Mouse (Mus musculus): ENCODE data around the gene Fkbp6. TPM values are rescaled to one million over a fixed set of nuclear protein-coding genes. Genes with fewer than 3 reads are reported as not detected.

The Fkbp6 gene
- total and polyA plus RNA-seq, 2 experiments from 2014 or later, result not detected

- DNase-seq (ENCODE audit: low spot score), result no peak
- Histone ChIP-seq H3K4me2 (ENCODE audit: low read depth, low read length) (no peak overlapping the region), H3K4me1 (ENCODE audit: control insufficient read depth, insufficient read depth) (peaks cover 17% of the 10 kb centered on the region), H3K36me3 (replicated peaks; ENCODE audit: control insufficient read depth, insufficient read depth, low read length) (peaks cover 84% of the 10 kb centered on the region), H3K9ac (replicated peaks; ENCODE audit: low read depth, low read length) (no peak overlapping the region), H3K27ac (ENCODE audit: low read depth) (no peak overlapping the region), H3K4me3 (ENCODE audit: low read depth, low read length) (no peak overlapping the region), H3K9me3 (replicated peaks; ENCODE audit: control insufficient read depth, low read length) (no peaks in the 10 kb centered on the region), H3K27me3 (ENCODE audit: control insufficient read depth, insufficient read depth, low read length) (no peaks in the 10 kb centered on the region)
- TF ChIP-seq EP300 (IDR thresholded peaks at IDR 0.05; ENCODE audit: low read depth), result no peak
- TF ChIP-seq CTCF (IDR thresholded peaks at IDR 0.05; ENCODE audit: low read depth), result no peak
- no peak for ATAC-seq (ENCODE audit: insufficient read depth, low read depth)
- 100% methylated on average over 1 of the region's 1 CpGs for WGBS
Measured at GRCm38 (mm10) chr5:135243166-135243565, 106.7 kb downstream of the Fkbp6 start.

GRCm38 (mm10) chr5:135242608-135243007 is 107.2 kb downstream of the Fkbp6 start:
- Histone ChIP-seq H3K4me1 (ENCODE audit: control insufficient read depth, insufficient read depth) (peaks cover 17% of the 10 kb centered on the region), H3K9me3 (replicated peaks; ENCODE audit: control insufficient read depth, low read length) (no peaks in the 10 kb centered on the region), H3K27ac (ENCODE audit: low read depth) (no peak overlapping the region), H3K4me2 (ENCODE audit: low read depth, low read length) (no peak overlapping the region), H3K4me3 (ENCODE audit: low read depth, low read length) (no peak overlapping the region), H3K9ac (replicated peaks; ENCODE audit: low read depth, low read length) (0 out of 2 replicates have a peak overlapping the region, but pooled peaks have one; percentile 3), H3K36me3 (replicated peaks; ENCODE audit: control insufficient read depth, insufficient read depth, low read length) (peaks cover 90% of the 10 kb centered on the region), H3K27me3 (ENCODE audit: control insufficient read depth, insufficient read depth, low read length) (no peaks in the 10 kb centered on the region)
- DNase-seq (ENCODE audit: low spot score) (no peak), ATAC-seq (ENCODE audit: insufficient read depth, low read depth) (no peak)
- 33% methylated on average over 3 of the region's 3 CpGs for WGBS
- TF ChIP-seq EP300 (IDR thresholded peaks at IDR 0.05; ENCODE audit: low read depth) (no peak), CTCF (IDR thresholded peaks at IDR 0.05; ENCODE audit: low read depth) (no peak)

GRCm38 (mm10) chr5:135242136-135242535 is 107.7 kb downstream of the Fkbp6 start:
- Histone ChIP-seq H3K36me3 (replicated peaks; ENCODE audit: control insufficient read depth, insufficient read depth, low read length) (peaks cover 94% of the 10 kb centered on the region), H3K4me3 (ENCODE audit: low read depth, low read length) (no peak overlapping the region), H3K27ac (ENCODE audit: low read depth) (peak overlapping the region; percentile 75), H3K4me1 (ENCODE audit: control insufficient read depth, insufficient read depth) (peaks cover 17% of the 10 kb centered on the region), H3K9ac (replicated peaks; ENCODE audit: low read depth, low read length) (0 out of 2 replicates have a peak overlapping the region, but pooled peaks have one; percentile 3), H3K4me2 (ENCODE audit: low read depth, low read length) (no peak overlapping the region), H3K9me3 (replicated peaks; ENCODE audit: control insufficient read depth, low read length) (no peaks in the 10 kb centered on the region), H3K27me3 (ENCODE audit: control insufficient read depth, insufficient read depth, low read length) (no peaks in the 10 kb centered on the region)
- ATAC-seq (ENCODE audit: insufficient read depth, low read depth), result no peak
- WGBS, result 58% methylated on average over 12 of the region's 12 CpGs
- no peak for DNase-seq (ENCODE audit: low spot score)
- TF ChIP-seq CTCF (IDR thresholded peaks at IDR 0.05; ENCODE audit: low read depth) (no peak), EP300 (IDR thresholded peaks at IDR 0.05; ENCODE audit: low read depth) (no peak)

Small RNAs within 50 kb of the gene (microRNA-seq; reads per million reads assigned to microRNA genes)
- gene Mir7033, result 1.1 reads per million

Other genes with a start within 250 kb of the Fkbp6 start
- 30.0 and 66.2 TPM in 2 replicates for gene Tbl2, start 200.4 kb downstream of the Fkbp6 start, total RNA-seq (2014; rRNA removed; ENCODE audit: low replicate concordance)
- gene Tbl2, start 200.4 kb downstream of the Fkbp6 start, polyA plus RNA-seq (2015; fragmentation: Nextera tagmentation; extraction: Ambion mirVana), result 10.4 and 11.3 TPM in 2 replicates
- 10.6 and 23.2 TPM in 2 replicates for gene Bcl7b, start 181.8 kb downstream of the Fkbp6 start, total RNA-seq (2014; rRNA removed; ENCODE audit: low replicate concordance)
- 51.8 and 54.5 TPM in 2 replicates for gene Bcl7b, start 181.8 kb downstream of the Fkbp6 start, polyA plus RNA-seq (2015; fragmentation: Nextera tagmentation; extraction: Ambion mirVana)
- 21.3 and 30.0 TPM in 2 replicates for gene Baz1b, start 162.8 kb downstream of the Fkbp6 start, total RNA-seq (2014; rRNA removed; ENCODE audit: low replicate concordance)
- 11.9 and 13.1 TPM in 2 replicates for gene Baz1b, start 162.8 kb downstream of the Fkbp6 start, polyA plus RNA-seq (2015; fragmentation: Nextera tagmentation; extraction: Ambion mirVana)
- 3.3 and 7.4 TPM in 2 replicates for gene Fzd9, start 98.8 kb downstream of the Fkbp6 start, total RNA-seq (2014; rRNA removed; ENCODE audit: low replicate concordance)
- gene Fzd9, start 98.8 kb downstream of the Fkbp6 start, polyA plus RNA-seq (2015; fragmentation: Nextera tagmentation; extraction: Ambion mirVana), result 1.8 and 2.4 TPM in 2 replicates
- not detected in 2 replicates for gene Trim50, start 3.3 kb upstream of the Fkbp6 start, total RNA-seq (2014; rRNA removed; ENCODE audit: low replicate concordance)
- not detected in 2 replicates for gene Trim50, start 3.3 kb upstream of the Fkbp6 start, polyA plus RNA-seq (2015; fragmentation: Nextera tagmentation; extraction: Ambion mirVana)
- gene Nsun5, start 19.9 kb upstream of the Fkbp6 start, total RNA-seq (2014; rRNA removed; ENCODE audit: low replicate concordance), result 8.7 and 19.3 TPM in 2 replicates
- gene Nsun5, start 19.9 kb upstream of the Fkbp6 start, polyA plus RNA-seq (2015; fragmentation: Nextera tagmentation; extraction: Ambion mirVana), result 11.4 and 13.1 TPM in 2 replicates
- 8.4 and 10.3 TPM in 2 replicates for gene Pom121, start 44.5 kb upstream of the Fkbp6 start, total RNA-seq (2014; rRNA removed; ENCODE audit: low replicate concordance)
- 3.6 and 4.4 TPM in 2 replicates for gene Pom121, start 44.5 kb upstream of the Fkbp6 start, polyA plus RNA-seq (2015; fragmentation: Nextera tagmentation; extraction: Ambion mirVana)
- 41.0 and 47.2 TPM in 2 replicates for gene Hip1, start 195.1 kb upstream of the Fkbp6 start, total RNA-seq (2014; rRNA removed; ENCODE audit: low replicate concordance)
- 9.8 and 10.1 TPM in 2 replicates for gene Hip1, start 195.1 kb upstream of the Fkbp6 start, polyA plus RNA-seq (2015; fragmentation: Nextera tagmentation; extraction: Ambion mirVana)
- gene Ccl26, start 213.5 kb upstream of the Fkbp6 start, total RNA-seq (2014; rRNA removed; ENCODE audit: low replicate concordance), result not detected in 2 replicates
- gene Ccl26, start 213.5 kb upstream of the Fkbp6 start, polyA plus RNA-seq (2015; fragmentation: Nextera tagmentation; extraction: Ambion mirVana), result not detected in 2 replicates
- not detected in 2 replicates for gene Ccl24, start 223.0 kb upstream of the Fkbp6 start, total RNA-seq (2014; rRNA removed; ENCODE audit: low replicate concordance)
- 0.45 and 0.82 TPM in 2 replicates for gene Ccl24, start 223.0 kb upstream of the Fkbp6 start, polyA plus RNA-seq (2015; fragmentation: Nextera tagmentation; extraction: Ambion mirVana)

Measured in heart, postnatal 0 days (tissue).